In the genomic region with DNA sequence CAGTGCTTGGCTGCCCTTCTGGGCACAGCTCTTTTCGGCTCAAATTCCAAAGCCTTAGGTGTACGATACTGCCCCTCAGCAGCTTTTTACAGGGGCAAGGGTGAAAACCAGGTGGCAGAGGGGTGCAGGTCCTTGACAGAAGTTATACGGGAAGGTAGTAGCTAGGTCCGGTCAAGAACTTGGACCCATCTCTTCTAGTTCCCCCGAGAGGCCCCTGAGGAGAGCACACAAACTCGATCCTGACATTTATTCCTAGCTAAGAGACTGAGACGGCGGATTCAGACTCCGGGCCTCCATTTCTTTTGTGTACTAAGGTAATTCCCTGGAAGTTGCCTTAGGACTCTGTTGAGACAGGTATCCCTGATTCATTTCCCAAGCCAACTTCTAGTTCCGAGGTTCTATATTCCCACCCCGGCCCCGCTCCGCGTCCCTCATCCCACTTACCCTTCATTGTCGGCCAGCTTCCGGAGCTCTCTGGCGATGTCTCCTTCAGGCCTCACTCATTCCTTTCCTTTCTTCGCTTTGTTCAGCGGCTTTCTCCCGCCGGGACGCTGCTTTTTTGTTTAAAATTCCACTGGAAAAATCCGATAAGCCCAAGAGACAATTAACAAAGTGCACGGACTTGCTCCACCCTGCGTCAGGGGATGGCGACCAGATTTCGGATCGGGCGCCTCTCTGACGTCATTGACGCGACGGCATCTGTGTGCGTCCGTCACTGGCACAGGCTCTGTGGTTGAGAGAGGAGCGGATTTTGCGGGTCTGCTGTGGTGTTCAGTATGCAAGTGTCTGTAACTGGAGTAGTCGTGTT, we compare ENCODE assay signal across 8 mouse cellular contexts. TPM values are rescaled to one million over a fixed set of nuclear protein-coding genes. Genes with fewer than 3 reads are reported as not detected.
DNase-seq lines count a peak whose midpoint lies in the region; ATAC-seq and TF ChIP-seq lines count a peak whose summit lies in the region.

A gene (minus strand): TSS at position 721 of the 808 bp plus-strand sequence.

- H3K9me3 ChIP-seq in hindbrain, postnatal 0 days (ENCODE audit: low read length), result no peaks in the 10 kb centered on the region

- H3K4me1 ChIP-seq in hindbrain, postnatal 0 days (ENCODE audit: insufficient read depth, low read length), result peaks cover 9% of the 10 kb centered on the region

- WGBS in hindbrain, postnatal 0 days, result under 1% methylated on average over 38 of the region's 38 CpGs

- DNase-seq in WW6 (ENCODE audit: low read depth, low spot score), result peak; percentile 80
- peak; percentile 88 to 92 for DNase-seq in cerebellum, postnatal 4 days (ENCODE audit: low spot score in 2 of 2)
- DNase-seq in gastrocnemius, adult 2 months, result peak; percentile 93
- peak; percentile 96 for DNase-seq in hindbrain, postnatal 0 days (ENCODE audit: low spot score)
- DNase-seq in left cerebral cortex, adult 2 months (ENCODE audit: extremely low spot score in 1 of 2, low spot score in 2 of 2), result peak; percentile 92 to 95
- DNase-seq in right cerebral cortex, adult 2 months (ENCODE audit: low spot score in 2 of 2), result peak; percentile 94 to 96
- DNase-seq in urinary bladder, postnatal 14 days (ENCODE audit: low spot score), result peak; percentile 92

- peak; percentile 95 for ATAC-seq in hindbrain, postnatal 0 days
- ATAC-seq in megakaryocyte, adult 5-6 weeks (ENCODE audit: poor library complexity, severe bottlenecking), result peak; percentile 96

- H3K27ac ChIP-seq in gastrocnemius, adult 2 months, result peak within 1 kb of the TSS; percentile 91
- H3K27ac ChIP-seq in hindbrain, postnatal 0 days, result peak within 1 kb of the TSS; percentile 71; the same call in 1 of the 2 replicates
- H3K27ac ChIP-seq in left cerebral cortex, adult 2 months, result peak within 1 kb of the TSS; percentile 73

- no peak for TF ChIP-seq CTCF in gastrocnemius, adult 2 months (IDR thresholded peaks at IDR 0.05)
- TF ChIP-seq CTCF in hindbrain, postnatal 0 days (IDR thresholded peaks at IDR 0.05; ENCODE audit: low read depth), result peak; percentile 13; the same call in 1 of the 2 replicates
- TF ChIP-seq CTCF in left cerebral cortex, adult 2 months (IDR thresholded peaks at IDR 0.05), result no peak; the same call in 1 of the 2 replicates

- H3K4me2 ChIP-seq in hindbrain, postnatal 0 days (ENCODE audit: low read depth, low read length), result peak within 1 kb of the TSS; percentile 91

- H3K27me3 ChIP-seq in hindbrain, postnatal 0 days (ENCODE audit: insufficient read depth, low read length), result no peaks in the 10 kb centered on the region

- intact Hi-C loops in gastrocnemius, adult 2 months (cut with DNase I), result no loop called here
- intact Hi-C loops in left cerebral cortex, adult 2 months (cut with DNase I), result no loop called here

- peaks cover 14% of the 10 kb centered on the region; the same call in 1 of the 2 replicates for H3K36me3 ChIP-seq in hindbrain, postnatal 0 days (ENCODE audit: insufficient read depth, low read length)

- H3K9ac ChIP-seq in hindbrain, postnatal 0 days (replicated peaks; ENCODE audit: low read length), result peak within 1 kb of the TSS; percentile 76

- H3K4me3 ChIP-seq in gastrocnemius, adult 2 months, result peak within 1 kb of the TSS; percentile 75
- peak within 1 kb of the TSS; percentile 86 for H3K4me3 ChIP-seq in hindbrain, postnatal 0 days (ENCODE audit: low read length)
- peak within 1 kb of the TSS; percentile 72 for H3K4me3 ChIP-seq in left cerebral cortex, adult 2 months

RNA-seq across cellular contexts. Expression of the gene that starts here (rescaled TPM):
- total RNA-seq in gastrocnemius, adult 2 months (2021), result 1 to 10 TPM; 8.3 to 8.4 TPM
- total RNA-seq in hindbrain, postnatal 0 days (2014; rRNA removed), result 56.2 and 64.6 TPM in 2 replicates
- 71.0 and 72.4 TPM in 2 replicates for polyA plus RNA-seq in hindbrain, postnatal 0 days (2015; fragmentation: Nextera tagmentation; extraction: Ambion mirVana)
- 10 to 100 TPM; 19.9 to 22.8 TPM for total RNA-seq in left cerebral cortex, adult 2 months (2021)
- 31.6 and 33.7 TPM in 2 replicates for total RNA-seq in megakaryocyte, adult 5-6 weeks (2015)
- total RNA-seq in megakaryocyte, adult 5-6 weeks (2017), result 31.1 and 33.6 TPM in 2 replicates

Comparison
In these comparisons a context has a peak if more than half of its experiments do, and no peak if none do; other contexts are left out.
1. Peak in every context shown above with its lines: DNase-seq, ATAC-seq, H3K4me3 ChIP-seq and H3K27ac ChIP-seq.